Mouse (Mus musculus) lung, adult 18-20 months (tissue): Measurements from ENCODE around the gene Dnah2.
"Not testable (repeated sequence)": the region's sequence is repeated elsewhere in the genome, so short reads cannot be mapped to it uniquely, and the experiment has no call there.

Source experiments
- DNase-seq, 2 experiments: peaks; one replicate each; pipeline ENCODE4 v3.0.0; 2022; ENCODE audit warnings: mixed read lengths in 2 of 2

Dnah2 gene

GRCm38 (mm10) chr11:69563373-69563772 lies 14.5 kb upstream of the Dnah2 start:
- DNase-seq = no peak

- DNase-seq = no peak
Observed at GRCm38 (mm10) chr11:69560896-69561854, 12.3 kb upstream of the Dnah2 start.

- no peak for DNase-seq
Observed at GRCm38 (mm10) chr11:69559851-69560765, 11.2 kb upstream of the Dnah2 start, which contains the start of gene Efnb3. Gene Efnb3, minus strand, starts transcription at chr11:69560205.

- no peak for DNase-seq
Observed at GRCm38 (mm10) chr11:69559183-69559582, 10.3 kb upstream of the Dnah2 start.

GRCm38 (mm10) chr11:69558756-69559155 lies 9.8 kb upstream of the Dnah2 start:
- no peak for DNase-seq

- DNase-seq = no peak
Observed at GRCm38 (mm10) chr11:69557381-69557958, 8.6 kb upstream of the Dnah2 start.

- DNase-seq = no peak
Observed at GRCm38 (mm10) chr11:69554539-69555140, 5.7 kb upstream of the Dnah2 start.

GRCm38 (mm10) chr11:69553341-69553721 lies 4.4 kb upstream of the Dnah2 start:
- no peak for DNase-seq

- no peak for DNase-seq
Observed at GRCm38 (mm10) chr11:69552622-69553340, 3.9 kb upstream of the Dnah2 start.

- no peak for DNase-seq
Observed at GRCm38 (mm10) chr11:69551310-69551709, 2.4 kb upstream of the Dnah2 start.

- peak; percentile 46 to 65 for DNase-seq
Observed at GRCm38 (mm10) chr11:69547071-69547470, 1.8 kb downstream of the Dnah2 start.

GRCm38 (mm10) chr11:69546423-69547053 lies 2.4 kb downstream of the Dnah2 start:
- DNase-seq = peak; percentile 68 to 80

- no peak for DNase-seq
Observed at GRCm38 (mm10) chr11:69545957-69546356, 3.0 kb downstream of the Dnah2 start.

- DNase-seq = no peak
Observed at GRCm38 (mm10) chr11:69543598-69543997, 5.3 kb downstream of the Dnah2 start.

- DNase-seq = not testable (repeated sequence)
Observed at GRCm38 (mm10) chr11:69541741-69542140, 7.2 kb downstream of the Dnah2 start.

- DNase-seq = no peak
Observed at GRCm38 (mm10) chr11:69540700-69541099, 8.2 kb downstream of the Dnah2 start.

- DNase-seq = no peak
Observed at GRCm38 (mm10) chr11:69534990-69535389, 13.9 kb downstream of the Dnah2 start.

GRCm38 (mm10) chr11:69532480-69533150 lies 16.3 kb downstream of the Dnah2 start:
- no peak for DNase-seq

- DNase-seq = not testable (repeated sequence)
Observed at GRCm38 (mm10) chr11:69530755-69531154, 18.2 kb downstream of the Dnah2 start.

GRCm38 (mm10) chr11:69530281-69530680 lies 18.6 kb downstream of the Dnah2 start:
- not testable (repeated sequence) for DNase-seq

- DNase-seq = no peak
Observed at GRCm38 (mm10) chr11:69528031-69528390, 20.9 kb downstream of the Dnah2 start.
